Mouse (Mus musculus): ENCODE measurements around the gene N4bp1. TPM values are rescaled to one million over a fixed set of nuclear protein-coding genes. Genes with fewer than 3 reads are reported as not detected.

The N4bp1 gene
- polyA plus RNA-seq, 1 experiment from 2014 or later, result 11.9 TPM

DNA sequence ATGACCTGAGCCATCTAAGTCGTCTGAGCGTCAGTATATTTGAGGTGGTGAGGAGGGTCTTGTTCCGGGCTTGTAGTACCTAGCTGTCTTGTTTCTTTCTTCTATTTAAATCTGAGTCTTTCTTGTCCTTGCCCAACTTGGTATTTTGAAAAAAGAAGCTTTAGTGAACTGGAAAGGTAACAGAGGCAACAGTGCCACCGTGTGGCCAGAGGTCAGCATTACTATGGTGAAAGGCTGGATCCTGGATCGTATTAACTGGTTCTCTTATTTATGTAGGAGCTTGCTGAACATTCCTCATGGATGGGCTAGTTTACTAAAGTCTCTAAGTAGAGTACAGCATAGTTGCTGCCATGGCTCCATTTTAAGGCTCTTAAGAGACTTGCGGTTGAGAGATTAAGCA lies 23.5 kb upstream of the N4bp1 start:
- WGBS, result 22% methylated on average over 6 of the region's 6 CpGs

GRCm38 (mm10) chr8:86904911-86905310 lies 19.9 kb upstream of the N4bp1 start:
- Histone ChIP-seq H3K4me1 (replicated peaks; ENCODE audit: control insufficient read depth, insufficient read depth, low read length) (no peaks in the 10 kb centered on the region), H3K27me3 (ENCODE audit: control insufficient read depth, insufficient read depth, low read length) (no peaks in the 10 kb centered on the region), H3K27ac (ENCODE audit: low read depth, low read length) (no peak overlapping the region), H3K9me3 (ENCODE audit: control insufficient read depth, low read length) (no peaks in the 10 kb centered on the region), H3K9ac (ENCODE audit: low read depth, low read length) (no peak overlapping the region), H3K36me3 (ENCODE audit: control insufficient read depth, insufficient read depth, low read length) (no peaks in the 10 kb centered on the region), H3K4me2 (replicated peaks; ENCODE audit: low read depth, low read length) (no peak overlapping the region), H3K4me3 (ENCODE audit: low read depth, low read length) (no peak overlapping the region)
- 75% methylated on average over 10 of the region's 10 CpGs for WGBS
- ATAC-seq (ENCODE audit: low FRiP score) (no peak), DNase-seq (ENCODE audit: low spot score) (no peak)

More for the DNA sequence above, 23.5 kb upstream of the N4bp1 start:
- DNase-seq (ENCODE audit: low spot score) (peak; percentile 89), ATAC-seq (ENCODE audit: low FRiP score) (no peak)
- Histone ChIP-seq H3K27ac (ENCODE audit: low read depth, low read length) (no peak overlapping the region), H3K4me1 (replicated peaks; ENCODE audit: control insufficient read depth, insufficient read depth, low read length) (no peaks in the 10 kb centered on the region), H3K4me2 (replicated peaks; ENCODE audit: low read depth, low read length) (no peak overlapping the region), H3K4me3 (ENCODE audit: low read depth, low read length) (no peak overlapping the region), H3K36me3 (ENCODE audit: control insufficient read depth, insufficient read depth, low read length) (no peaks in the 10 kb centered on the region), H3K9ac (ENCODE audit: low read depth, low read length) (no peak overlapping the region), H3K9me3 (ENCODE audit: control insufficient read depth, low read length) (no peaks in the 10 kb centered on the region), H3K27me3 (ENCODE audit: control insufficient read depth, insufficient read depth, low read length) (no peaks in the 10 kb centered on the region)

- Histone ChIP-seq H3K9ac (ENCODE audit: low read depth, low read length) (no peak overlapping the region), H3K4me3 (ENCODE audit: low read depth, low read length) (no peak overlapping the region), H3K27me3 (ENCODE audit: control insufficient read depth, insufficient read depth, low read length) (no peaks in the 10 kb centered on the region), H3K27ac (ENCODE audit: low read depth, low read length) (no peak overlapping the region), H3K36me3 (ENCODE audit: control insufficient read depth, insufficient read depth, low read length) (no peaks in the 10 kb centered on the region), H3K4me1 (replicated peaks; ENCODE audit: control insufficient read depth, insufficient read depth, low read length) (no peaks in the 10 kb centered on the region), H3K9me3 (ENCODE audit: control insufficient read depth, low read length) (no peaks in the 10 kb centered on the region), H3K4me2 (replicated peaks; ENCODE audit: low read depth, low read length) (no peak overlapping the region)
- 8% methylated on average over 10 of the region's 10 CpGs for WGBS
- DNase-seq (ENCODE audit: low spot score) (peak; percentile 88), ATAC-seq (ENCODE audit: low FRiP score) (no peak)
Observed at GRCm38 (mm10) chr8:86903104-86903503, 18.0 kb upstream of the N4bp1 start.

DNA sequence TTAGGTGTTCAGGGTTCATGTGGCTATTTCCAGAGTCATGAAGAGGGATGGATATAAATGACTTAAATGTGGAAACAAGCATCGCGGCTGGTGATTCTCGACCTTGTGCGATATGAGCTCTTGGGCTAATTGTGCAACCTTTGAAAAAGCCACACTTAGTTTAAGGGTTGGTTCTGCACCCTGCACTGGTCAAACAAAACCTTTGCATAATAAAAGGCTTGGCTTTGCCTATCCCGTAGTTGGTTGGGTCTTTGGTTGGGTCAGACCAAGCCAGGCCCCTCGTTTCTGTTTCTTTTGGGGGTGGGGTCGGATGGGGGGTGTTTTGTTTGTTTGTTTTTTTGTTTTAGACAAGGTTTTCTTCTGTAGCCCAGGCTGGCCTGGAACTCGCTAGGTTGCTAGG lies 17.6 kb upstream of the N4bp1 start:
- H3K9ac ChIP-seq (ENCODE audit: low read depth, low read length), result no peak overlapping the region
- H3K4me1 ChIP-seq (replicated peaks; ENCODE audit: control insufficient read depth, insufficient read depth, low read length), result no peaks in the 10 kb centered on the region
- DNase-seq (ENCODE audit: low spot score) (no peak), ATAC-seq (ENCODE audit: low FRiP score) (no peak)
- H3K4me3 ChIP-seq (ENCODE audit: low read depth, low read length), result no peak overlapping the region
- no peaks in the 10 kb centered on the region for H3K27me3 ChIP-seq (ENCODE audit: control insufficient read depth, insufficient read depth, low read length)
- H3K27ac ChIP-seq (ENCODE audit: low read depth, low read length), result no peak overlapping the region
- WGBS, result 75% methylated on average over 8 of the region's 8 CpGs
- no peaks in the 10 kb centered on the region for H3K36me3 ChIP-seq (ENCODE audit: control insufficient read depth, insufficient read depth, low read length)
- H3K4me2 ChIP-seq (replicated peaks; ENCODE audit: low read depth, low read length), result no peak overlapping the region
- no peaks in the 10 kb centered on the region for H3K9me3 ChIP-seq (ENCODE audit: control insufficient read depth, low read length)

GRCm38 (mm10) chr8:86901972-86902371 lies 16.9 kb upstream of the N4bp1 start:
- no peaks in the 10 kb centered on the region for H3K36me3 ChIP-seq (ENCODE audit: control insufficient read depth, insufficient read depth, low read length)
- no peak overlapping the region for H3K4me3 ChIP-seq (ENCODE audit: low read depth, low read length)
- H3K4me2 ChIP-seq (replicated peaks; ENCODE audit: low read depth, low read length), result no peak overlapping the region
- H3K9me3 ChIP-seq (ENCODE audit: control insufficient read depth, low read length), result no peaks in the 10 kb centered on the region
- ATAC-seq (ENCODE audit: low FRiP score) (no peak), DNase-seq (ENCODE audit: low spot score) (no peak)
- WGBS, result 56% methylated on average over 5 of the region's 5 CpGs
- H3K9ac ChIP-seq (ENCODE audit: low read depth, low read length), result no peak overlapping the region
- no peaks in the 10 kb centered on the region for H3K4me1 ChIP-seq (replicated peaks; ENCODE audit: control insufficient read depth, insufficient read depth, low read length)
- no peaks in the 10 kb centered on the region for H3K27me3 ChIP-seq (ENCODE audit: control insufficient read depth, insufficient read depth, low read length)
- H3K27ac ChIP-seq (ENCODE audit: low read depth, low read length), result no peak overlapping the region

DNA sequence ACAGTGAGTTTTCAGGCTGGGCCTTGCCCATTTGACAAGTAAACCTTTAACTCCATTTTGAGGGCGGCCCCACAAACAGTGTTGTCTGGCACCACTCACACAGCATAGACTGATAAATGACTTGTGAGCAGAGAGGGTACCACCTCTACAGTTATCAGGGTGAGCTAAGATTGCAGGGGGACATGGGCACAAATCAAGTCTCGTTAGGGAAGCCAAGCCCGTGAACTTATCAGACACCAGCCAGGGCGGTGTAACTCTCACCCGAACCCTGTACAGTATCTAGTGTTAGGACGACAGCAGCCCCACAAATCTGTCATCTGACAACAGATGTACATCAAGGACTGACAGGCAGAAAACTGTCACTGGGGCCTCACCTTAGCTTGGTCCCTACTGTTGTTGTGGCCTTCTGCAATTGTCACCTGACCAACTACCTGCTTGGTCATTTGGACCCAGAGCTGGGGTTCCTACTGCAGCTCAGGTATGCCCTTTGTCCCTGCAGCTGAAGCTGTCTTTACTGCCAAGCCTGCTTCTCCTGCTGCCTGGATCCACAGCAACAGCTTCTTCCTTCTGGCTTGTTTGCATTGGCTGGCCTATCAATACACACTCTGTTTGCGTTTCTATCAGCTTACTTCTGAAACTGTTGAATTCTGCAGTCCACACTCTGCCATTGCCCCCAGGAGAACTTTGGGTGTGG lies 12.8 kb upstream of the N4bp1 start:
- no peak overlapping the region for H3K4me3 ChIP-seq (ENCODE audit: low read depth, low read length)
- no peaks in the 10 kb centered on the region for H3K27me3 ChIP-seq (ENCODE audit: control insufficient read depth, insufficient read depth, low read length)
- WGBS, result 76% methylated on average over 7 of the region's 7 CpGs
- no peak overlapping the region for H3K9ac ChIP-seq (ENCODE audit: low read depth, low read length)
- no peak for DNase-seq (ENCODE audit: low spot score)
- H3K4me1 ChIP-seq (replicated peaks; ENCODE audit: control insufficient read depth, insufficient read depth, low read length), result no peaks in the 10 kb centered on the region
- no peak overlapping the region for H3K27ac ChIP-seq (ENCODE audit: low read depth, low read length)
- no peak for ATAC-seq (ENCODE audit: low FRiP score)
- no peaks in the 10 kb centered on the region for H3K36me3 ChIP-seq (ENCODE audit: control insufficient read depth, insufficient read depth, low read length)
- no peaks in the 10 kb centered on the region for H3K9me3 ChIP-seq (ENCODE audit: control insufficient read depth, low read length)
- no peak overlapping the region for H3K4me2 ChIP-seq (replicated peaks; ENCODE audit: low read depth, low read length)

DNA sequence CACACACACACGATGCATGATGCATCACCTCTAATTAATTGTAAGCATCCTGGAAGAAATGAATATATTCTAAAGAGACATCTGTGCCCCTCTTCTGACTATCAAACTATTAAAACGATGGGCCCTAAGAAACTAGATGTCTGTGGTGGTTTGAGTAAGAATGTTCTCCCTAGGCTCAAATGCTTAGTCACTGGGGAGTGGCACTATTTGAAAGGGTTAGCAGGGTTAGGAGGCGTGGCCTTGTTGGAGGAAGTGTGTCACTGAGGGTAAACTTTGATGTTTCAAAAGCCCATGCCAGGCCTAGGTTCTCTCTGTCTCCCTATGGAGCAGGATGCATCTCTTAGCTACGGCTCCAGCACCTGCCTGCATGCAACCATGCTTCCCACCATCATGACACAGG lies 10.3 kb upstream of the N4bp1 start:
- Histone ChIP-seq H3K4me2 (replicated peaks; ENCODE audit: low read depth, low read length) (no peak overlapping the region), H3K4me3 (ENCODE audit: low read depth, low read length) (no peak overlapping the region), H3K27ac (ENCODE audit: low read depth, low read length) (no peak overlapping the region), H3K4me1 (replicated peaks; ENCODE audit: control insufficient read depth, insufficient read depth, low read length) (no peaks in the 10 kb centered on the region), H3K27me3 (ENCODE audit: control insufficient read depth, insufficient read depth, low read length) (no peaks in the 10 kb centered on the region), H3K9ac (ENCODE audit: low read depth, low read length) (no peak overlapping the region), H3K9me3 (ENCODE audit: control insufficient read depth, low read length) (no peaks in the 10 kb centered on the region), H3K36me3 (ENCODE audit: control insufficient read depth, insufficient read depth, low read length) (no peaks in the 10 kb centered on the region)
- ATAC-seq (ENCODE audit: low FRiP score) (no peak), DNase-seq (ENCODE audit: low spot score) (no peak)
- WGBS, result 88% methylated on average over 4 of the region's 4 CpGs

DNA sequence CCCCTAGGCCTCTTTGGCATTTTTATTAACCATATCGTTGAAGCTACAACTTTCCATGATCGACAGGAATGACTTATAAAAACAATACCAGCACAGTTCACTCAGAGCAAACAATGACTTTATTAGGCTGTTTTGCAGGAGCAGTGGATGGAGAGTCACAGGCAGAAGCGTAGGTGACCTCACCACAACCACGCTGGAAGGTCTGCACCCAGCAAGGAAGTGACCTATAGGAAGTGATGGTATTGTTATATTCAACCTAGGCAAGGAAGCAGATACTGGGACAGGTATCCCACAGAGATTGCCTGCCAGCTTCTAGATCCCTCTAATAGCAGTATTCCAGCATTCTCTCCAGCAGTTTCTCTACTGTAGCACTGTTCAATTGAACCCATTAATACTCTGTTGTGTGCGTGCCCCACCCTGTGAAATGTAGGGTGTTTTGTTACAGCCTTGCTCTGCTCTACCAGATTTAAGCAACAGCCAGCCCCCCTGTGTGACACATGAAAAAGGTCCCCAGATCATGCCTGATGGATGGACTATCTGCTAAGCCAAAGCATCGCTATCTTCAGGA lies 9.2 kb upstream of the N4bp1 start:
- Histone ChIP-seq H3K4me2 (replicated peaks; ENCODE audit: low read depth, low read length) (no peak overlapping the region), H3K36me3 (ENCODE audit: control insufficient read depth, insufficient read depth, low read length) (no peaks in the 10 kb centered on the region), H3K9me3 (ENCODE audit: control insufficient read depth, low read length) (no peaks in the 10 kb centered on the region), H3K27ac (ENCODE audit: low read depth, low read length) (no peak overlapping the region), H3K27me3 (ENCODE audit: control insufficient read depth, insufficient read depth, low read length) (no peaks in the 10 kb centered on the region), H3K4me1 (replicated peaks; ENCODE audit: control insufficient read depth, insufficient read depth, low read length) (no peaks in the 10 kb centered on the region), H3K4me3 (ENCODE audit: low read depth, low read length) (no peak overlapping the region), H3K9ac (ENCODE audit: low read depth, low read length) (no peak overlapping the region)
- WGBS, result 87% methylated on average over 6 of the region's 6 CpGs
- DNase-seq (ENCODE audit: low spot score), result no peak
- no peak for ATAC-seq (ENCODE audit: low FRiP score)

DNA sequence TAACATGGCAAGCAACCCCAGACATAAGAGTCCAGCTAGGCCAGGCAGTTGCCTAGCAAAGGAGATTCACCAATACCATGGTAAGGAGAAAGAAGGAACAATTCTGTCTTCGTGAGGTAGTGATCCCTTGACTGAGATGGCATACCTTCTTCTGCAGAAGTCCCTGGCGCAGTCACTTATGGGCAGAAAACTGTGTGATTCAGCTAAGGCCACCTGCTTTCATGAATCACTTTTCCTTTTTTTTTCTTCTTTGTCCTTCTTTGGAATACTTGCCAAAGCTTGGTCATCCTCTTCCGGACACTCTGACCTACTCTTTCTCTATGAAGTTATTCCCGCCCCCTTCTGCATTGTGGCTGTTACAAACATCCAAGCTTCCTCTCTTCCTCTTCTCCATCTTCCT lies 8.5 kb upstream of the N4bp1 start:
- no peak overlapping the region for H3K27ac ChIP-seq (ENCODE audit: low read depth, low read length)
- no peak for ATAC-seq (ENCODE audit: low FRiP score)
- no peaks in the 10 kb centered on the region for H3K27me3 ChIP-seq (ENCODE audit: control insufficient read depth, insufficient read depth, low read length)
- no peak for DNase-seq (ENCODE audit: low spot score)
- H3K4me1 ChIP-seq (replicated peaks; ENCODE audit: control insufficient read depth, insufficient read depth, low read length), result no peaks in the 10 kb centered on the region
- WGBS, result 94% methylated on average over 4 of the region's 4 CpGs
- H3K36me3 ChIP-seq (ENCODE audit: control insufficient read depth, insufficient read depth, low read length), result no peaks in the 10 kb centered on the region
- H3K4me2 ChIP-seq (replicated peaks; ENCODE audit: low read depth, low read length), result no peak overlapping the region
- no peak overlapping the region for H3K9ac ChIP-seq (ENCODE audit: low read depth, low read length)
- no peak overlapping the region for H3K4me3 ChIP-seq (ENCODE audit: low read depth, low read length)
- H3K9me3 ChIP-seq (ENCODE audit: control insufficient read depth, low read length), result no peaks in the 10 kb centered on the region

All from hindbrain, embryonic 11.5 days (tissue).